Mouse (Mus musculus): Measurements from ENCODE around the gene Dok5. TPM values are rescaled to one million over a fixed set of nuclear protein-coding genes. Genes with fewer than 3 reads are reported as not detected.

Dok5 gene
- polyA plus RNA-seq, 1 experiment from 2014 or later: 12.7 TPM

- 45% methylated on average over 12 of the region's 12 CpGs for WGBS
- Histone ChIP-seq H3K27ac (no peak overlapping the region), H3K4me1 (no peaks in the 10 kb centered on the region), H3K4me2 (no peak overlapping the region), H3K9ac (no peak overlapping the region), H3K36me3 (no peaks in the 10 kb centered on the region), H3K27me3 (no peaks in the 10 kb centered on the region), H3K4me3 (no peak overlapping the region), H3K9me3 (no peaks in the 10 kb centered on the region)
- no peak for ATAC-seq (ENCODE audit: insufficient number of reproducible peaks, low FRiP score, low TSS enrichment, low read depth)
Observed at GRCm38 (mm10) chr2:170837824-170838557, 106.4 kb downstream of the Dok5 start.

- WGBS: 68% methylated on average over 13 of the region's 13 CpGs
- ATAC-seq (ENCODE audit: insufficient number of reproducible peaks, low FRiP score, low TSS enrichment, low read depth): 0 out of 2 replicates have a peak, but pooled peaks have one; percentile 19
Observed at GRCm38 (mm10) chr2:170841441-170841965, 109.9 kb downstream of the Dok5 start.

GRCm38 (mm10) chr2:170845511-170845910, 113.9 kb downstream of the Dok5 start:
- H3K27ac ChIP-seq: no peak overlapping the region
- 76% methylated on average over 10 of the region's 10 CpGs for WGBS
- H3K4me3 ChIP-seq: no peak overlapping the region
- no peaks in the 10 kb centered on the region for H3K9me3 ChIP-seq
- no peak overlapping the region for H3K9ac ChIP-seq
- no peaks in the 10 kb centered on the region for H3K27me3 ChIP-seq
- no peaks in the 10 kb centered on the region for H3K36me3 ChIP-seq
- no peak overlapping the region for H3K4me2 ChIP-seq
- ATAC-seq (ENCODE audit: insufficient number of reproducible peaks, low FRiP score, low TSS enrichment, low read depth): no peak
- peaks cover 3% of the 10 kb centered on the region; the same call in 1 of the 2 replicates for H3K4me1 ChIP-seq

More at GRCm38 (mm10) chr2:170841441-170841965, 109.9 kb downstream of the Dok5 start:
- H3K27ac ChIP-seq: no peak overlapping the region
- H3K27me3 ChIP-seq: no peaks in the 10 kb centered on the region
- H3K4me1 ChIP-seq: no peaks in the 10 kb centered on the region
- no peak overlapping the region for H3K4me2 ChIP-seq
- H3K9me3 ChIP-seq: no peaks in the 10 kb centered on the region
- no peaks in the 10 kb centered on the region for H3K36me3 ChIP-seq
- no peak overlapping the region for H3K4me3 ChIP-seq
- no peak overlapping the region for H3K9ac ChIP-seq

- no peak for ATAC-seq (ENCODE audit: insufficient number of reproducible peaks, low FRiP score, low TSS enrichment, low read depth)
- no peak overlapping the region for H3K4me2 ChIP-seq
- H3K4me3 ChIP-seq: no peak overlapping the region
- no peak overlapping the region for H3K27ac ChIP-seq
- H3K9ac ChIP-seq: no peak overlapping the region
- H3K4me1 ChIP-seq: peaks cover 3% of the 10 kb centered on the region; the same call in 1 of the 2 replicates
- no peaks in the 10 kb centered on the region for H3K36me3 ChIP-seq
- H3K27me3 ChIP-seq: no peaks in the 10 kb centered on the region
- H3K9me3 ChIP-seq: no peaks in the 10 kb centered on the region
- WGBS: 94% methylated on average over 4 of the region's 4 CpGs
Observed at GRCm38 (mm10) chr2:170850058-170850457, 118.5 kb downstream of the Dok5 start.

- no peak overlapping the region for H3K9ac ChIP-seq
- no peaks in the 10 kb centered on the region for H3K27me3 ChIP-seq
- 88% methylated on average over 6 of the region's 6 CpGs for WGBS
- peaks cover 6% of the 10 kb centered on the region for H3K4me1 ChIP-seq
- no peak overlapping the region for H3K4me3 ChIP-seq
- H3K36me3 ChIP-seq: no peaks in the 10 kb centered on the region
- no peak for ATAC-seq (ENCODE audit: insufficient number of reproducible peaks, low FRiP score, low TSS enrichment, low read depth)
- no peak overlapping the region for H3K4me2 ChIP-seq
- H3K9me3 ChIP-seq: no peaks in the 10 kb centered on the region
- no peak overlapping the region for H3K27ac ChIP-seq
Observed at GRCm38 (mm10) chr2:170852337-170852736, 120.7 kb downstream of the Dok5 start.

GRCm38 (mm10) chr2:170855210-170855609, 123.6 kb downstream of the Dok5 start:
- Histone ChIP-seq H3K4me2 (no peak overlapping the region), H3K27ac (no peak overlapping the region), H3K4me1 (peaks cover 3% of the 10 kb centered on the region; the same call in 1 of the 2 replicates), H3K4me3 (no peak overlapping the region), H3K9ac (no peak overlapping the region), H3K27me3 (no peaks in the 10 kb centered on the region), H3K36me3 (no peaks in the 10 kb centered on the region), H3K9me3 (no peaks in the 10 kb centered on the region)
- no peak for ATAC-seq (ENCODE audit: insufficient number of reproducible peaks, low FRiP score, low TSS enrichment, low read depth)
- 60% methylated on average over 3 of the region's 3 CpGs for WGBS

GRCm38 (mm10) chr2:170856085-170856484, 124.5 kb downstream of the Dok5 start:
- 38% methylated on average over 5 of the region's 5 CpGs for WGBS
- H3K27ac ChIP-seq: peak overlapping the region; percentile 61; the same call in 1 of the 2 replicates

GRCm38 (mm10) chr2:170857507-170857906, 125.9 kb downstream of the Dok5 start:
- Histone ChIP-seq H3K36me3 (no peaks in the 10 kb centered on the region), H3K9ac (no peak overlapping the region), H3K4me3 (no peak overlapping the region), H3K27me3 (no peaks in the 10 kb centered on the region), H3K4me1 (peaks cover 3% of the 10 kb centered on the region; the same call in 1 of the 2 replicates), H3K4me2 (no peak overlapping the region), H3K9me3 (no peaks in the 10 kb centered on the region), H3K27ac (no peak overlapping the region)
- no peak for ATAC-seq (ENCODE audit: insufficient number of reproducible peaks, low FRiP score, low TSS enrichment, low read depth)
- 66% methylated on average over 7 of the region's 7 CpGs for WGBS

More at GRCm38 (mm10) chr2:170856085-170856484, 124.5 kb downstream of the Dok5 start:
- H3K9ac ChIP-seq: no peak overlapping the region
- H3K4me2 ChIP-seq: no peak overlapping the region
- no peaks in the 10 kb centered on the region for H3K27me3 ChIP-seq
- H3K4me1 ChIP-seq: peaks cover 3% of the 10 kb centered on the region; the same call in 1 of the 2 replicates
- no peak; the same call in 1 of the 2 replicates for ATAC-seq (ENCODE audit: insufficient number of reproducible peaks, low FRiP score, low TSS enrichment, low read depth)
- no peaks in the 10 kb centered on the region for H3K36me3 ChIP-seq
- H3K4me3 ChIP-seq: no peak overlapping the region
- H3K9me3 ChIP-seq: no peaks in the 10 kb centered on the region

- no peaks in the 10 kb centered on the region for H3K36me3 ChIP-seq
- no peaks in the 10 kb centered on the region for H3K9me3 ChIP-seq
- no peak overlapping the region for H3K4me2 ChIP-seq
- H3K9ac ChIP-seq: no peak overlapping the region
- 45% methylated on average over 3 of the region's 3 CpGs for WGBS
- H3K27ac ChIP-seq: no peak overlapping the region
- no peak overlapping the region for H3K4me3 ChIP-seq
- no peak for ATAC-seq (ENCODE audit: insufficient number of reproducible peaks, low FRiP score, low TSS enrichment, low read depth)
- H3K27me3 ChIP-seq: no peaks in the 10 kb centered on the region
- H3K4me1 ChIP-seq: peaks cover 3% of the 10 kb centered on the region; the same call in 1 of the 2 replicates
Observed at GRCm38 (mm10) chr2:170858640-170859039, 127.0 kb downstream of the Dok5 start.

GRCm38 (mm10) chr2:170860576-170860975, 129.0 kb downstream of the Dok5 start:
- 64% methylated on average over 4 of the region's 4 CpGs for WGBS
- peaks cover 3% of the 10 kb centered on the region; the same call in 1 of the 2 replicates for H3K4me1 ChIP-seq

GRCm38 (mm10) chr2:170862799-170863198, 131.2 kb downstream of the Dok5 start:
- Histone ChIP-seq H3K27ac (no peak overlapping the region), H3K9ac (no peak overlapping the region), H3K27me3 (no peaks in the 10 kb centered on the region), H3K4me2 (no peak overlapping the region), H3K9me3 (no peaks in the 10 kb centered on the region), H3K4me3 (no peak overlapping the region), H3K36me3 (no peaks in the 10 kb centered on the region), H3K4me1 (no peaks in the 10 kb centered on the region)
- 58% methylated on average over 9 of the region's 9 CpGs for WGBS
- ATAC-seq (ENCODE audit: insufficient number of reproducible peaks, low FRiP score, low TSS enrichment, low read depth): no peak

More at GRCm38 (mm10) chr2:170860576-170860975, 129.0 kb downstream of the Dok5 start:
- ATAC-seq (ENCODE audit: insufficient number of reproducible peaks, low FRiP score, low TSS enrichment, low read depth): no peak
- Histone ChIP-seq H3K27ac (no peak overlapping the region), H3K36me3 (no peaks in the 10 kb centered on the region), H3K9me3 (no peaks in the 10 kb centered on the region), H3K27me3 (no peaks in the 10 kb centered on the region), H3K4me2 (no peak overlapping the region), H3K9ac (no peak overlapping the region), H3K4me3 (no peak overlapping the region)

- no peaks in the 10 kb centered on the region for H3K36me3 ChIP-seq
- H3K4me2 ChIP-seq: no peak overlapping the region
- H3K4me3 ChIP-seq: no peak overlapping the region
- 90% methylated on average over 10 of the region's 10 CpGs for WGBS
- no peak overlapping the region for H3K27ac ChIP-seq
- no peaks in the 10 kb centered on the region for H3K27me3 ChIP-seq
- H3K9me3 ChIP-seq: no peaks in the 10 kb centered on the region
- H3K4me1 ChIP-seq: no peaks in the 10 kb centered on the region
- H3K9ac ChIP-seq: no peak overlapping the region
- ATAC-seq (ENCODE audit: insufficient number of reproducible peaks, low FRiP score, low TSS enrichment, low read depth): no peak
Observed at GRCm38 (mm10) chr2:170863201-170863600, 131.6 kb downstream of the Dok5 start.
